Mouse (Mus musculus): ENCODE results near the gene Rasd2. TPM values are rescaled to one million over a fixed set of nuclear protein-coding genes. Genes with fewer than 3 reads are reported as not detected.
A peak's percentile ranks its signal among the peaks of the same experiment; 100 is the strongest.

Rasd2 gene
- polyA plus RNA-seq, 1 experiment from 2014 or later, result 0.26 TPM

DNA sequence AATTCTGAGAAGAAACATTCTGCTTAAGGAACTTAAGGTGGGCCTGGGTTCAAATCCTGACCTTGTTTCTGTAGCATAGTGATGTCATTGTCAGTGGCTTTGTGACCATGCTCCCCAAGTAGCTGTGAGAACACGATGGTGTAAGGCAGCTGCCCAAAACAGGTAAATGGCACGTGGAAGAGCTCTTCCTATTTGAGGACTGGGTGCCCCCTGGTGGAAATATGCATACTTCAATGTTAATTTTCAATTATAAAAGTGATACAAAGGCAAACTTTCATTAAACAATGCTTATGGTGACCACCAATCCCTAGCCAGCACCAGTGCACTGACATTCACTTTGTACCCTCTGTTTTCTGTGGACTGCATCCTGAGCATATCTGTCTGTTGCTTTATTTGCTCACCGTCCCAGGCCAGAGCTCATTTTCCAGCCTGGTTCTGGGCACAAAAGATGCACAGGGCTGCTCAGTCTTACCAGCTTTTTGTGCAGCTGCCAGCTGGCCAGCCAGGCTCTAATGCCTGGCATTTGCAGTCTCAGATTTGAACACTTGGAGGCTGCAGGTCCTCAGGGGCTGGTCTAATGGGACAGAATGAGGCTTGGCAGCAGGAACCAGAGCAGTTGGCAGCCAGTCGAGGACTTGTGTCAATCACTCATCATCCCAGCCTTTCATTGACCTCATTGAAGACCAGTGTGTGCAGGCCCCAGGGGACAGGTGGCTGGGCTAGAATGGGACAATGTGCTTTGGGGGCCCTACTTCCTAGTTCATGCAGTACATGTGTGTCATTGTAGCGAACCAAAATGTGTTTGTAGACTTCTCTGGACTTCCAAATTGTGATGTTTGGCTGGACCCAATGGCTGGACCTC is 6.4 kb downstream of the Rasd2 start:
- peak; percentile 49 for DNase-seq (ENCODE audit: low spot score)

DNA sequence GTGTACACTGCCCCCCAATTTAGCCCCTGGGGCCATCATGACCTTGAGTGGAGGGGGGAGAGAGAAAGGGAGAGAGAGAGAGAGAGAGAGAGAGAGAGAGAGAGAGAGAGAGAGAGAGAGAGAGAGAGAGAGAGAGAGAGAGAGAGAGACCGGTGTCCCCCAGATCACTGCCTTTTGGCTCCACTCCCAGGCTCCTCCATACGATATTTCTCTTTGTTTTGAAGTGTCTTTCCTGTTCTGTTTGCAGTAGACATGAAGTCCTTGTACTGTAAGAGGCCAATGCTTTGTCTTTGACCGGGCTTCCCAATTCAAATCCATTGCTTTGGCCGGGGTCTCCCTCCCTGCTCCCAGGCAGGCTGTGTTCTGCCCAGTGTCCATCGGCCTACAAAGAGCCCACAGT is 8.9 kb downstream of the Rasd2 start:
- no peak for DNase-seq (ENCODE audit: low spot score)

GRCm38 (mm10) chr8:75226773-75227172 is 13.0 kb downstream of the Rasd2 start:
- no peak for DNase-seq (ENCODE audit: low spot score)

GRCm38 (mm10) chr8:75233915-75234554 is 20.3 kb downstream of the Rasd2 start:
- no peak for DNase-seq (ENCODE audit: low spot score)

DNA sequence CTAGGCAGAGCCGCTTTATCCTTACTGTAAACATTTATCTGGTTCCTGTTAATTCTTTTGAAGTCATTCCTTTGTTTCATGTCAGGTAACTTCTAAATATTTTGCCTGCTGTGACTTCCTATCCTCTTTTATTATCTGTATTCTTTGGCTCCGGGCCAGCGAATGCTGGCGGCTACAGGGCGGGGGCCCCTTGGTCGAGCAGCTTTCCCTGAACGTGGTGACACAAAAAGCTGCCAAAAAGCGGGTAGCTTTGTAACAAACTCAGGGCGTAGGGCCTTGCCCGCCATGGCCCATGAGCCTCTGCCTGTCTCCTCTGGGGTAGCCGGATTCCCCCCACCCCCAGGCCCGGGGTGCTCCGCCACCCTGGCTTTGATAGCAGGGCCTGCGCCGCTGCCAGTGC is 33.6 kb downstream of the Rasd2 start:
- DNase-seq (ENCODE audit: low spot score), result no peak

DNA sequence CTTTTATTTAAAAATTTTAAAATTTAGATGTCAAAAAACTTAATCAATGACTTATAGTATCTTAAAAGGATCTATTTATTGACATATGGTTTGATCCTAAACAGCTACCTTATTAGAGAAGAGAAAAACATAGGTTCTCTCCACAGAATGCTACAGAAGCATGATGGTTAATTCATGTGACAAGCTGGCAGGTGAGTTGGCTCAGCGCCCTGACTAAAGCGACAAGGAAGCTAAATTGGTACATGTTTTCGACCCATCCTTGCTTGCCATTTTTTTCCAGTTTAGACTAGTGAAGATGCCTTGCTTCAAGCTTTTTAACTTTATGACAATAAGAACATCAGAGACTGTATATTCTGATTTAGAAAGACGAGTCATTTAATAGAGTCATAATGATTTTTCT is 35.4 kb downstream of the Rasd2 start:
- no peak for DNase-seq (ENCODE audit: low spot score)

- no peak for DNase-seq (ENCODE audit: low spot score)
Observed at GRCm38 (mm10) chr8:75254027-75254426, 40.3 kb downstream of the Rasd2 start.

- no peak for DNase-seq (ENCODE audit: low spot score)
Observed at GRCm38 (mm10) chr8:75255635-75256034, 41.9 kb downstream of the Rasd2 start.

GRCm38 (mm10) chr8:75272166-75272565 is 58.4 kb downstream of the Rasd2 start:
- no peak for DNase-seq (ENCODE audit: low spot score)

Other genes with a start within 250 kb of the Rasd2 start
- 29.6 and 30.0 TPM in 2 replicates for gene Hmgxb4, start 220.6 kb upstream of the Rasd2 start, polyA plus RNA-seq (2015; fragmentation: Nextera tagmentation; extraction: Ambion mirVana)
- 18.8 and 21.3 TPM in 2 replicates for gene Tom1, start 180.2 kb upstream of the Rasd2 start, polyA plus RNA-seq (2015; fragmentation: Nextera tagmentation; extraction: Ambion mirVana)
- gene Hmox1, start 120.3 kb upstream of the Rasd2 start, polyA plus RNA-seq (2015; fragmentation: Nextera tagmentation; extraction: Ambion mirVana), result 29.4 and 31.9 TPM in 2 replicates
- gene Mcm5, start 104.4 kb upstream of the Rasd2 start, polyA plus RNA-seq (2015; fragmentation: Nextera tagmentation; extraction: Ambion mirVana), result 167 and 206 TPM in 2 replicates
- 0.10 TPM in 1 of 2 replicates, not detected in the other for gene Gm10358, start 192.6 kb downstream of the Rasd2 start, polyA plus RNA-seq (2015; fragmentation: Nextera tagmentation; extraction: Ambion mirVana)
- gene Iqcm, start 234.8 kb downstream of the Rasd2 start, polyA plus RNA-seq (2015; fragmentation: Nextera tagmentation; extraction: Ambion mirVana), result 0.06 and 0.12 TPM in 2 replicates